26 mouse cellular contexts compared by ENCODE assay signal in genomic region chr10:95587509-95588220, GRCm38 (mm10). TPM values are rescaled to one million over a fixed set of nuclear protein-coding genes. Genes with fewer than 3 reads are reported as not detected.
DNase-seq lines count a peak whose midpoint lies in the region; ATAC-seq and TF ChIP-seq lines count a peak whose summit lies in the region.
"Had no signal": no experiment of that assay in that cellular context is flagged by ENCODE, and none has a peak within 500 bp of the region (broad histone marks: within the 10 kb centered on the region; RNA-seq: fewer than 3 reads in every experiment).

No protein-coding gene starts in this region.

- TF ChIP-seq CTCF in thymus, adult 2 months (IDR thresholded peaks at IDR 0.05; ENCODE audit: borderline replicate concordance, control insufficient read depth, extremely low read depth, insufficient read depth, low read length, poor library complexity) = no peak

- H3K36me3 ChIP-seq in forebrain, embryonic 15.5 days = no peaks in the 10 kb centered on the region
- no peaks in the 10 kb centered on the region for H3K36me3 ChIP-seq in forebrain, embryonic 14.5 days (ENCODE audit: control insufficient read depth, insufficient read depth, low read length)
- H3K36me3 ChIP-seq in hindbrain, embryonic 16.5 days (ENCODE audit: control insufficient read depth, insufficient read depth, low read length) = no peaks in the 10 kb centered on the region
- H3K36me3 ChIP-seq in hindbrain, embryonic 12.5 days = no peaks in the 10 kb centered on the region
- H3K36me3 ChIP-seq in myocyte (ENCODE audit: control insufficient read depth, insufficient read depth) = no peaks in the 10 kb centered on the region
- no peaks in the 10 kb centered on the region for H3K36me3 ChIP-seq in thymus, adult 2 months (ENCODE audit: control insufficient read depth, insufficient read depth, low read length)
- H3K36me3 ChIP-seq: embryonic facial prominence, embryonic 15.5 days; lung, embryonic 15.5 days; midbrain, embryonic 12.5 days; stomach, embryonic 15.5 days had no signal

- 33% methylated on average over 8 of the region's 8 CpGs for WGBS in forebrain, embryonic 15.5 days
- WGBS in forebrain, embryonic 14.5 days = 33% methylated on average over 8 of the region's 8 CpGs
- 48% methylated on average over 8 of the region's 8 CpGs for WGBS in hindbrain, embryonic 16.5 days
- WGBS in hindbrain, embryonic 12.5 days = 61% methylated on average over 8 of the region's 8 CpGs
- WGBS in thymus, adult 2 months = 82% methylated on average over 8 of the region's 8 CpGs

- H3K9me3 ChIP-seq in forebrain, embryonic 15.5 days = no peaks in the 10 kb centered on the region
- H3K9me3 ChIP-seq in forebrain, embryonic 14.5 days (replicated peaks; ENCODE audit: control insufficient read depth, low read length) = no peaks in the 10 kb centered on the region
- H3K9me3 ChIP-seq in hindbrain, embryonic 16.5 days (ENCODE audit: control insufficient read depth, low read length) = no peaks in the 10 kb centered on the region
- no peaks in the 10 kb centered on the region for H3K9me3 ChIP-seq in hindbrain, embryonic 12.5 days (replicated peaks)
- H3K9me3 ChIP-seq: embryonic facial prominence, embryonic 15.5 days; lung, embryonic 15.5 days; stomach, embryonic 15.5 days had no signal

- H3K27ac ChIP-seq in forebrain, embryonic 15.5 days (replicated peaks) = peak overlapping the region; percentile 27; the same call in 1 of the 2 replicates
- no peak overlapping the region for H3K27ac ChIP-seq in forebrain, embryonic 14.5 days (ENCODE audit: low read depth, low read length)
- no peak overlapping the region for H3K27ac ChIP-seq in hindbrain, embryonic 16.5 days (ENCODE audit: low read depth, low read length)
- H3K27ac ChIP-seq in hindbrain, embryonic 12.5 days = no peak overlapping the region
- no peak overlapping the region for H3K27ac ChIP-seq in thymus, adult 2 months (ENCODE audit: control insufficient read depth, insufficient read depth, low read length)
- H3K27ac ChIP-seq: embryonic facial prominence, embryonic 15.5 days; lung, embryonic 15.5 days; midbrain, embryonic 12.5 days; stomach, embryonic 15.5 days had no signal

- no peak for DNase-seq in forebrain, embryonic 14.5 days (ENCODE audit: low spot score)
- no peak for DNase-seq in adrenal gland, adult (ENCODE audit: inconsistent age in 2 of 2, low spot score in 1 of 2)
- no peak for DNase-seq in thymus, adult 2 months
- DNase-seq: adrenal gland, postnatal 10 days; cerebellum, adult 11 months; cerebellum, adult 9-10 months; gastrocnemius, postnatal 25 days; heart, adult 18-20 months; heart, postnatal 4 days; kidney, adult 11 months; kidney, postnatal 25 days; retina, postnatal 1 day; right cerebral cortex, postnatal 14 days; thymus, postnatal 14 days had no signal

- H3K4me3 ChIP-seq in forebrain, embryonic 15.5 days = no peak overlapping the region
- H3K4me3 ChIP-seq in forebrain, embryonic 14.5 days (ENCODE audit: low read depth, low read length) = no peak overlapping the region
- no peak overlapping the region for H3K4me3 ChIP-seq in hindbrain, embryonic 16.5 days (ENCODE audit: low read length)
- H3K4me3 ChIP-seq in hindbrain, embryonic 12.5 days = no peak overlapping the region
- no peak overlapping the region for H3K4me3 ChIP-seq in myocyte
- no peak overlapping the region for H3K4me3 ChIP-seq in thymus, adult 2 months (ENCODE audit: control insufficient read depth, insufficient read depth, low read length)
- H3K4me3 ChIP-seq: embryonic facial prominence, embryonic 15.5 days; heart, embryonic 12.5 days; lung, embryonic 15.5 days; megakaryocyte, embryonic 14.5 days; midbrain, embryonic 12.5 days; stomach, embryonic 15.5 days had no signal

- H3K9ac ChIP-seq in forebrain, embryonic 15.5 days (replicated peaks) = no peak overlapping the region
- no peak overlapping the region for H3K9ac ChIP-seq in forebrain, embryonic 14.5 days (ENCODE audit: low read length)
- no peak overlapping the region for H3K9ac ChIP-seq in hindbrain, embryonic 16.5 days (ENCODE audit: low read depth, low read length)
- H3K9ac ChIP-seq in hindbrain, embryonic 12.5 days = no peak overlapping the region
- H3K9ac ChIP-seq: embryonic facial prominence, embryonic 15.5 days; heart, embryonic 12.5 days; lung, embryonic 15.5 days; midbrain, embryonic 12.5 days; stomach, embryonic 15.5 days had no signal

- no peak overlapping the region for H3K4me2 ChIP-seq in forebrain, embryonic 15.5 days (replicated peaks)
- no peak overlapping the region for H3K4me2 ChIP-seq in forebrain, embryonic 14.5 days (ENCODE audit: low read length)
- H3K4me2 ChIP-seq in hindbrain, embryonic 16.5 days (ENCODE audit: low read length) = no peak overlapping the region
- H3K4me2 ChIP-seq in hindbrain, embryonic 12.5 days (replicated peaks) = no peak overlapping the region
- H3K4me2 ChIP-seq in myocyte (ENCODE audit: low read depth) = no peak overlapping the region
- H3K4me2 ChIP-seq: embryonic facial prominence, embryonic 15.5 days; heart, embryonic 12.5 days; lung, embryonic 15.5 days; midbrain, embryonic 12.5 days; stomach, embryonic 15.5 days had no signal

- no peaks in the 10 kb centered on the region for H3K27me3 ChIP-seq in forebrain, embryonic 15.5 days
- H3K27me3 ChIP-seq in forebrain, embryonic 14.5 days (replicated peaks; ENCODE audit: control insufficient read depth, insufficient read depth, low read length) = no peaks in the 10 kb centered on the region
- no peaks in the 10 kb centered on the region for H3K27me3 ChIP-seq in hindbrain, embryonic 16.5 days (replicated peaks; ENCODE audit: control insufficient read depth, insufficient read depth, low read length)
- H3K27me3 ChIP-seq in hindbrain, embryonic 12.5 days = no peaks in the 10 kb centered on the region
- no peaks in the 10 kb centered on the region for H3K27me3 ChIP-seq in myocyte (ENCODE audit: control insufficient read depth, insufficient read depth, insufficient read length)
- no peaks in the 10 kb centered on the region for H3K27me3 ChIP-seq in thymus, adult 2 months (ENCODE audit: control insufficient read depth, insufficient read depth, low read length)
- H3K27me3 ChIP-seq: embryonic facial prominence, embryonic 15.5 days; heart, embryonic 12.5 days; lung, embryonic 15.5 days; megakaryocyte, embryonic 14.5 days; midbrain, embryonic 12.5 days; stomach, embryonic 15.5 days had no signal

- no peak overlapping the region for H3ac ChIP-seq in myocyte (ENCODE audit: control insufficient read depth, insufficient read length)

- ATAC-seq in forebrain, embryonic 15.5 days (replicated peaks) = no peak
- no peak for ATAC-seq in forebrain, embryonic 14.5 days
- ATAC-seq in hindbrain, embryonic 16.5 days = 0 out of 2 replicates have a peak, but pooled peaks have one; percentile 50
- no peak for ATAC-seq in hindbrain, embryonic 12.5 days (ENCODE audit: low FRiP score)
- ATAC-seq in common myeloid progenitor, adult 5-6 weeks (replicated peaks; ENCODE audit: low read depth, poor library complexity, severe bottlenecking) = peak; percentile 60; the same call in 1 of the 2 replicates
- ATAC-seq: activated CD4-positive, CD25-positive, alpha-beta regulatory T cell, adult 4 months had no signal

- TF ChIP-seq POLR2A in myocyte (IDR thresholded peaks at IDR 0.05; ENCODE audit: insufficient read length, low read depth) = no peak
- TF ChIP-seq POLR2A in thymus, adult 2 months (IDR thresholded peaks at IDR 0.05; ENCODE audit: control insufficient read depth, extremely low read depth, insufficient read depth, low read length, poor library complexity) = no peak

- H3K4me1 ChIP-seq in forebrain, embryonic 15.5 days = 0 out of 2 replicates have a peak, but pooled peaks cover 3% of the 10 kb centered on the region
- no peaks in the 10 kb centered on the region for H3K4me1 ChIP-seq in forebrain, embryonic 14.5 days (ENCODE audit: control insufficient read depth, insufficient read depth, low read length)
- no peaks in the 10 kb centered on the region for H3K4me1 ChIP-seq in hindbrain, embryonic 16.5 days (ENCODE audit: control insufficient read depth, insufficient read depth, low read depth, low read length)
- no peaks in the 10 kb centered on the region for H3K4me1 ChIP-seq in hindbrain, embryonic 12.5 days
- no peaks in the 10 kb centered on the region for H3K4me1 ChIP-seq in thymus, adult 2 months (replicated peaks; ENCODE audit: control insufficient read depth, insufficient read depth, low read length)
- H3K4me1 ChIP-seq: embryonic facial prominence, embryonic 15.5 days; lung, embryonic 15.5 days; midbrain, embryonic 12.5 days; stomach, embryonic 15.5 days had no signal

- H3K79me2 ChIP-seq in myocyte (ENCODE audit: control insufficient read depth, insufficient read depth) = no peaks in the 10 kb centered on the region

TF ChIP-seq in myocyte, 11 proteins besides CTCF, POLR2A, EP300 and RAD21:
- TF ChIP-seq CEBPB (IDR thresholded peaks at IDR 0.05; ENCODE audit: insufficient read depth, poor library complexity, severe bottlenecking) (peak; percentile 67), USF1 (IDR thresholded peaks at IDR 0.05; ENCODE audit: low read depth) (no peak)

RNA-seq across cellular contexts. Expression of gene Nudt4, which starts 23.7 kb away (rescaled TPM):
- polyA plus RNA-seq in forebrain, embryonic 15.5 days (2015; fragmentation: Nextera tagmentation; extraction: Ambion mirVana) = 74.7 and 79.2 TPM in 2 replicates
- 79.8 and 85.0 TPM in 2 replicates for polyA plus RNA-seq in forebrain, embryonic 14.5 days (2014; fragmentation: Nextera tagmentation; extraction: Ambion mirVana)
- 60.7 and 67.8 TPM in 2 replicates for polyA plus RNA-seq in hindbrain, embryonic 16.5 days (2015; fragmentation: Nextera tagmentation; extraction: Ambion mirVana)
- 123 and 126 TPM in 2 replicates for polyA plus RNA-seq in hindbrain, embryonic 12.5 days (2016; fragmentation: Nextera tagmentation; extraction: Ambion mirVana)
- 42.8 and 54.6 TPM in 2 replicates for total RNA-seq in common myeloid progenitor, adult 5-6 weeks (2017)
- polyA plus RNA-seq in myocyte (2012; fragmentation: generic; extraction: Trizol) = 36.8 TPM
- polyA plus RNA-seq in thymus, adult 2 months (2012; rRNA removed) = 15.9 and 20.5 TPM in 2 replicates

Comparison
In these comparisons a context has a peak if more than half of its experiments do, and no peak if none do; other contexts are left out.
1. ATAC-seq: peak in hindbrain, embryonic 16.5 days (single experiment) and common myeloid progenitor, adult 5-6 weeks (single experiment); none in forebrain, embryonic 15.5 days (single experiment), forebrain, embryonic 14.5 days (single experiment) and hindbrain, embryonic 12.5 days (single experiment).